9 mouse cellular contexts compared by ENCODE assay signal in the genomic region with DNA sequence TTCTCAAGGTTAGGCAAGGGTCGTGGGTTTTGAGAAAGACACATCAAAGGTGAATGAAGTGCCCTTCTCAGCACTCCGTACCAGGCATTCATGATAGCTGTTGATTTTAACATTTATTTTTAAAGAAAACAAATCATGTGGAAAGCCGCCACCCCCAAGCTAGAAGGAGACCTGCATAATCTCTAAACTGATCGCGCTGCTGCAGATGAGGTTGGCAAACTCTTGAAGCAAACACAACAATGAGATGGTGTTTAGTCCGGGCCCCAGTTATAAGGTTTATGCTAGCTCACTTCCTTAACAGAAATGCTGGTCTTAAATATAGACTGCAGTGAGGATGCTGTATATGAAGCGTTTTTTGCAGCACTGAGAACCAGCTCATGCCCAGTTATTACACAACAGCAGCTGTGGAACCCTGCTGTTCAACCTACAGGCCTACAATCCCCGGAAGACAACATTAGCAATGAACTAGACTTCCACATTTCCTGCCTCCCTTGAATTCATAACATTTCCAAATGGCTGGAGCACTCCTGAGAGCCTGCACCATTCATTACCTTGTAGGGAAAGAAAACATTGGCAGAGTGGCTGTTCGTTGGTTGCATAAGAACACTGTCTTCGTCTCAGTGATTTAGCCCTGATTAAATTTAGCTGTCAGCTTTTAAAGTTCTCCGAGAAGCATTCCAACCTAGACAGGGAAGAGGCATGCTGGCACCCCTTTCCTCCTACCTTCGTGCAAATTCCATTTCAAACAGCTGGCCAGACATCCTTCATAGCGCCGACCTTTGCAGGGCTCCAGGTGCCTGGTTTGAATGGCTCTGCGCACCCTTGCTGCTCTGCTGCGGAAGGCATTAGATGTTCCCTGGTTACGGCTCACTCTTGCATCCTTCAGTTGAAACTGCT. TPM values are rescaled to one million over a fixed set of nuclear protein-coding genes. Genes with fewer than 3 reads are reported as not detected.
DNase-seq lines count a peak whose midpoint lies in the region.
"Had no signal": no experiment of that assay in that cellular context is flagged by ENCODE, and none has a peak within 500 bp of the region (broad histone marks: within the 10 kb centered on the region; RNA-seq: fewer than 3 reads in every experiment).

No protein-coding gene starts in this region.

- H3K27me3 ChIP-seq in hindbrain, embryonic 10.5 days (ENCODE audit: insufficient read depth, poor library complexity, severe bottlenecking), result 0 out of 2 replicates have a peak, but pooled peaks cover 13% of the 10 kb centered on the region
- no peaks in the 10 kb centered on the region for H3K27me3 ChIP-seq in splenic B cell, adult 2 months (ENCODE audit: control insufficient read depth, insufficient read depth, low read length, poor library complexity, severe bottlenecking)

- no peaks in the 10 kb centered on the region for H3K36me3 ChIP-seq in hindbrain, embryonic 10.5 days
- no peaks in the 10 kb centered on the region for H3K36me3 ChIP-seq in macrophage (ENCODE audit: inconsistent target)
- no peaks in the 10 kb centered on the region for H3K36me3 ChIP-seq in splenic B cell, adult 2 months (ENCODE audit: control insufficient read depth, insufficient read depth, low read length, poor library complexity, severe bottlenecking)

- H3K4me3 ChIP-seq in hindbrain, embryonic 10.5 days, result peak overlapping the region; percentile 29
- no peak overlapping the region for H3K4me3 ChIP-seq in macrophage (ENCODE audit: inconsistent target)
- H3K4me3 ChIP-seq: myocyte had no signal

- peaks cover 26% of the 10 kb centered on the region for H3K4me1 ChIP-seq in hindbrain, embryonic 10.5 days (replicated peaks)

- H3K27ac ChIP-seq in hindbrain, embryonic 10.5 days, result peak overlapping the region; percentile 45; the same call in 1 of the 2 replicates
- peak overlapping the region; percentile 64 for H3K27ac ChIP-seq in macrophage

- H3K9me3 ChIP-seq in hindbrain, embryonic 10.5 days, result no peaks in the 10 kb centered on the region

- no peaks in the 10 kb centered on the region for H3K79me2 ChIP-seq in macrophage (ENCODE audit: inconsistent target)

- DNase-seq in thymus, postnatal 0 days (ENCODE audit: low spot score), result peak; percentile 51
- DNase-seq in thymus, postnatal 25 days, result no peak
- DNase-seq in hindbrain, embryonic 10.5 days (ENCODE audit: low spot score), result peak; percentile 26
- peak; percentile 26 to 40 for DNase-seq in layer of hippocampus, adult 8-10 months (ENCODE audit: low spot score in 2 of 2)
- peak; percentile 8 for DNase-seq in splenic B cell, adult 2 months (ENCODE audit: low read depth, low spot score)
- no peak for DNase-seq in cerebellum, postnatal 4 days (ENCODE audit: low spot score in 2 of 2)
- no peak for DNase-seq in urinary bladder, postnatal 4 days (ENCODE audit: low spot score in 2 of 2)

- WGBS in hindbrain, embryonic 10.5 days, result 37% methylated on average over 17 of the region's 17 CpGs
- 19% methylated on average over 17 of the region's 17 CpGs for WGBS in macrophage (ENCODE audit: missing documents)

RNA-seq across cellular contexts. Expression of a gene that starts 34.8 kb away (rescaled TPM):
- polyA plus RNA-seq in thymus, postnatal 0 days (2015; fragmentation: Nextera tagmentation; extraction: Ambion mirVana), result 33.7 and 34.4 TPM in 2 replicates
- polyA plus RNA-seq in hindbrain, embryonic 10.5 days (2016; fragmentation: Nextera tagmentation; extraction: Ambion mirVana), result 38.2 and 63.0 TPM in 2 replicates
- 10 to 100 TPM; 61.1 to 93.4 (median 75.2) TPM for total RNA-seq in layer of hippocampus, adult 8-10 months (2022)
- total RNA-seq in macrophage (2018; cell fraction: chromatin; rRNA removed), result 10 to 100 TPM in 5 of 26 experiments, 1 to 10 TPM in 18, under 1 TPM in 3; 0.54 to 35.4 (median 3.9) TPM
- 10 to 100 TPM in 15 of 26 experiments, 1 to 10 TPM in 11; 1.7 to 21.0 (median 10.7) TPM for total RNA-seq in macrophage (2018; cell fraction: cytosol; rRNA removed)
- 100 to 1,000 TPM in 1 of 26 experiments, 10 to 100 TPM in 6, 1 to 10 TPM in 19; 1.8 to 134 (median 8.0) TPM for total RNA-seq in macrophage (2018; cell fraction: nucleus; rRNA removed)
- 5.0 to 150 TPM (median 6.0 TPM) in 3 replicates for polyA plus RNA-seq in macrophage (2018)

Comparison
In these comparisons a context has a peak if more than half of its experiments do, and no peak if none do; other contexts are left out.
1. DNase-seq: peak in thymus, postnatal 0 days (single experiment), hindbrain, embryonic 10.5 days (single experiment), layer of hippocampus, adult 8-10 months (2 of 2) and splenic B cell, adult 2 months (single experiment); none in thymus, postnatal 25 days (single experiment), cerebellum, postnatal 4 days (0 of 2) and urinary bladder, postnatal 4 days (0 of 2).